Mouse (Mus musculus) lung, postnatal 10 days (tissue): ENCODE results near the gene Hc.

Experiments
- DNase-seq: peaks from one replicate; pipeline ENCODE4 v3.0.0; 2021

Gene Hc

GRCm38 (mm10) chr2:34973087-34973486 is 88.2 kb downstream of the Hc start:
- DNase-seq: no peak

- DNase-seq: no peak
These were observed 90.0 kb downstream of the Hc start for GRCm38 (mm10) chr2:34971080-34971888.

GRCm38 (mm10) chr2:34970092-34970750 is 91.0 kb downstream of the Hc start:
- DNase-seq: peak; percentile 87

GRCm38 (mm10) chr2:34969166-34969565 is 92.1 kb downstream of the Hc start:
- DNase-seq: no peak

- DNase-seq: no peak
These were observed 94.8 kb downstream of the Hc start for GRCm38 (mm10) chr2:34966243-34966934.

GRCm38 (mm10) chr2:34965806-34966205 is 95.4 kb downstream of the Hc start:
- DNase-seq: no peak

- DNase-seq: peak; percentile 71
These were observed 95.9 kb downstream of the Hc start for GRCm38 (mm10) chr2:34965293-34965692.

GRCm38 (mm10) chr2:34964651-34965050 is 96.6 kb downstream of the Hc start:
- DNase-seq: no peak

- DNase-seq: no peak
These were observed 97.0 kb downstream of the Hc start for GRCm38 (mm10) chr2:34964230-34964629.

- DNase-seq: peak; percentile 27
These were observed 97.8 kb downstream of the Hc start for GRCm38 (mm10) chr2:34963371-34963956.

GRCm38 (mm10) chr2:34962893-34963292 is 98.3 kb downstream of the Hc start:
- no peak for DNase-seq

- no peak for DNase-seq
These were observed 99.0 kb downstream of the Hc start for GRCm38 (mm10) chr2:34962211-34962610.

GRCm38 (mm10) chr2:34961481-34962036 is 99.7 kb downstream of the Hc start, which contains the start of gene Traf1:
Gene Traf1, minus strand, starts transcription at chr2:34961772.
- peak; percentile 79 for DNase-seq

GRCm38 (mm10) chr2:34960966-34961365 is 100.3 kb downstream of the Hc start:
- DNase-seq: no peak

GRCm38 (mm10) chr2:34960466-34960865 is 100.8 kb downstream of the Hc start:
- DNase-seq: peak; percentile 20

GRCm38 (mm10) chr2:34958582-34958981 is 102.7 kb downstream of the Hc start:
- DNase-seq: no peak

GRCm38 (mm10) chr2:34958036-34958435 is 103.2 kb downstream of the Hc start:
- no peak for DNase-seq

GRCm38 (mm10) chr2:34957405-34957804 is 103.8 kb downstream of the Hc start:
- DNase-seq: no peak

- DNase-seq: no peak
These were observed 104.3 kb downstream of the Hc start for GRCm38 (mm10) chr2:34956941-34957340.

GRCm38 (mm10) chr2:34954344-34954743 is 106.9 kb downstream of the Hc start:
- no peak for DNase-seq

- DNase-seq: no peak
These were observed 107.6 kb downstream of the Hc start for GRCm38 (mm10) chr2:34953547-34954116.

- no peak for DNase-seq
These were observed 108.2 kb downstream of the Hc start for GRCm38 (mm10) chr2:34953018-34953417.

GRCm38 (mm10) chr2:34951469-34951868 is 109.8 kb downstream of the Hc start:
- no peak for DNase-seq
